Mouse (Mus musculus): ENCODE measurements around the gene Rnd2. TPM values are rescaled to one million over a fixed set of nuclear protein-coding genes. Genes with fewer than 3 reads are reported as not detected.
"Not testable (repeated sequence)": the region's sequence is repeated elsewhere in the genome, so short reads cannot be mapped to it uniquely, and the experiment has no call there.

The Rnd2 gene
- polyA plus RNA-seq, 1 experiment from 2014 or later: 80.5 TPM

GRCm38 (mm10) chr11:101462583-101463440 is 2.0 kb upstream of the Rnd2 start:
- 30% methylated on average over 13 of the region's 13 CpGs for WGBS

GRCm38 (mm10) chr11:101465101-101465868 is 486 bp downstream of the Rnd2 start:
- peak overlapping the region; percentile 93 for H3K27ac ChIP-seq (replicated peaks)
- H3K27me3 ChIP-seq: no peaks in the 10 kb centered on the region
- H3K9ac ChIP-seq: peak overlapping the region; percentile 93
- peak; percentile 42 for ATAC-seq (ENCODE audit: low read depth)
- H3K36me3 ChIP-seq: peaks cover 24% of the 10 kb centered on the region
- peak overlapping the region; percentile 99 for H3K4me3 ChIP-seq
- no peaks in the 10 kb centered on the region for H3K9me3 ChIP-seq
- H3K4me2 ChIP-seq: peak overlapping the region; percentile 86
- H3K4me1 ChIP-seq (replicated peaks): peaks cover 64% of the 10 kb centered on the region
- under 1% methylated on average over 51 of the region's 51 CpGs for WGBS

More at GRCm38 (mm10) chr11:101462583-101463440, 2.0 kb upstream of the Rnd2 start:
- H3K27ac ChIP-seq (replicated peaks): 0 out of 2 replicates have a peak overlapping the region, but pooled peaks have one; percentile 28
- ATAC-seq (ENCODE audit: low read depth): no peak
- H3K36me3 ChIP-seq: peaks cover 48% of the 10 kb centered on the region
- peak overlapping the region; percentile 99 for H3K4me3 ChIP-seq
- no peaks in the 10 kb centered on the region for H3K27me3 ChIP-seq
- no peaks in the 10 kb centered on the region for H3K9me3 ChIP-seq
- H3K4me2 ChIP-seq: peak overlapping the region; percentile 86
- peak overlapping the region; percentile 93 for H3K9ac ChIP-seq
- H3K4me1 ChIP-seq (replicated peaks): peaks cover 49% of the 10 kb centered on the region

GRCm38 (mm10) chr11:101465869-101466551 is 1.2 kb downstream of the Rnd2 start, which contains the start of gene Vat1:
Gene Vat1 (minus strand): TSS chr11:101466230.
- H3K4me3 ChIP-seq: peak within 1 kb of the TSS; percentile 99
- H3K9me3 ChIP-seq: no peaks in the 10 kb centered on the region
- peak within 1 kb of the TSS; percentile 93 for H3K27ac ChIP-seq (replicated peaks)
- WGBS: under 1% methylated on average over 58 of the region's 60 CpGs
- peak; percentile 72 for ATAC-seq (ENCODE audit: low read depth)
- peak within 1 kb of the TSS; percentile 93 for H3K9ac ChIP-seq
- H3K27me3 ChIP-seq: no peaks in the 10 kb centered on the region
- peaks cover 22% of the 10 kb centered on the region for H3K36me3 ChIP-seq
- H3K4me1 ChIP-seq (replicated peaks): peaks cover 71% of the 10 kb centered on the region
- peak within 1 kb of the TSS; percentile 86 for H3K4me2 ChIP-seq

- not testable (repeated sequence) for H3K27me3 ChIP-seq; ATAC-seq (ENCODE audit: low read depth); H3K9me3 ChIP-seq; H3K9ac ChIP-seq; H3K27ac ChIP-seq (replicated peaks)
- Histone ChIP-seq H3K4me3 (peak overlapping the region; percentile 99), H3K4me1 (replicated peaks) (peaks cover 76% of the 10 kb centered on the region), H3K4me2 (peak overlapping the region; percentile 86), H3K36me3 (peaks cover 22% of the 10 kb centered on the region)
- WGBS: 59% methylated on average over 5 of the region's 5 CpGs
These were observed 1.8 kb downstream of the Rnd2 start for GRCm38 (mm10) chr11:101466552-101466950.

- Histone ChIP-seq H3K4me3 (peak overlapping the region; percentile 77), H3K27me3 (no peaks in the 10 kb centered on the region), H3K4me1 (replicated peaks) (peaks cover 80% of the 10 kb centered on the region), H3K4me2 (peak overlapping the region; percentile 73), H3K9me3 (no peaks in the 10 kb centered on the region), H3K27ac (replicated peaks) (peak overlapping the region; percentile 90), H3K9ac (peak overlapping the region; percentile 84), H3K36me3 (peaks cover 17% of the 10 kb centered on the region)
- WGBS: under 1% methylated on average over 54 of the region's 54 CpGs
- peak; percentile 63 for ATAC-seq (ENCODE audit: low read depth)
These were observed 2.9 kb downstream of the Rnd2 start for GRCm38 (mm10) chr11:101467477-101468262.

- WGBS: under 1% methylated on average over 29 of the region's 31 CpGs
These were observed 3.5 kb downstream of the Rnd2 start for GRCm38 (mm10) chr11:101468263-101468688.

GRCm38 (mm10) chr11:101468731-101469130 is 3.9 kb downstream of the Rnd2 start:
- WGBS: 5% methylated on average over 13 of the region's 13 CpGs
- peaks cover 76% of the 10 kb centered on the region for H3K4me1 ChIP-seq (replicated peaks)
- ATAC-seq (ENCODE audit: low read depth): no peak

More at GRCm38 (mm10) chr11:101468263-101468688, 3.5 kb downstream of the Rnd2 start:
- no peaks in the 10 kb centered on the region for H3K9me3 ChIP-seq
- ATAC-seq (ENCODE audit: low read depth): peak; percentile 42
- H3K4me1 ChIP-seq (replicated peaks): peaks cover 80% of the 10 kb centered on the region
- H3K9ac ChIP-seq: peak overlapping the region; percentile 84
- peak overlapping the region; percentile 73 for H3K4me2 ChIP-seq
- peak overlapping the region; percentile 90 for H3K27ac ChIP-seq (replicated peaks)
- peaks cover 17% of the 10 kb centered on the region for H3K36me3 ChIP-seq
- H3K27me3 ChIP-seq: no peaks in the 10 kb centered on the region
- H3K4me3 ChIP-seq: peak overlapping the region; percentile 77

GRCm38 (mm10) chr11:101469155-101469554 is 4.4 kb downstream of the Rnd2 start:
- H3K4me1 ChIP-seq (replicated peaks): peaks cover 73% of the 10 kb centered on the region
- H3K9me3 ChIP-seq: no peaks in the 10 kb centered on the region
- 60% methylated on average over 4 of the region's 4 CpGs for WGBS
- peak overlapping the region; percentile 77 for H3K4me3 ChIP-seq
- peak overlapping the region; percentile 84 for H3K9ac ChIP-seq
- H3K27me3 ChIP-seq: no peaks in the 10 kb centered on the region
- no peak overlapping the region for H3K27ac ChIP-seq (replicated peaks)
- no peak for ATAC-seq (ENCODE audit: low read depth)
- peak overlapping the region; percentile 73 for H3K4me2 ChIP-seq
- H3K36me3 ChIP-seq: peaks cover 17% of the 10 kb centered on the region

More at GRCm38 (mm10) chr11:101468731-101469130, 3.9 kb downstream of the Rnd2 start:
- H3K27ac ChIP-seq (replicated peaks): peak overlapping the region; percentile 90; the same call in 1 of the 2 replicates
- no peaks in the 10 kb centered on the region for H3K9me3 ChIP-seq
- H3K4me2 ChIP-seq: peak overlapping the region; percentile 73
- no peaks in the 10 kb centered on the region for H3K27me3 ChIP-seq
- peaks cover 17% of the 10 kb centered on the region for H3K36me3 ChIP-seq
- H3K9ac ChIP-seq: peak overlapping the region; percentile 84
- H3K4me3 ChIP-seq: peak overlapping the region; percentile 77

- no peak for ATAC-seq (ENCODE audit: low read depth)
- peak overlapping the region; percentile 3 for H3K4me3 ChIP-seq
- 17% methylated on average over 7 of the region's 7 CpGs for WGBS
- H3K4me1 ChIP-seq (replicated peaks): peaks cover 67% of the 10 kb centered on the region
- no peaks in the 10 kb centered on the region for H3K27me3 ChIP-seq
- H3K36me3 ChIP-seq: peaks cover 17% of the 10 kb centered on the region
- no peak overlapping the region; the same call in 1 of the 2 replicates for H3K27ac ChIP-seq (replicated peaks)
- peak overlapping the region; percentile 49; the same call in 1 of the 2 replicates for H3K9ac ChIP-seq
- H3K9me3 ChIP-seq: no peaks in the 10 kb centered on the region
- H3K4me2 ChIP-seq: peak overlapping the region; percentile 41
These were observed 5.4 kb downstream of the Rnd2 start for GRCm38 (mm10) chr11:101470206-101470605.

GRCm38 (mm10) chr11:101471926-101472325 is 7.1 kb downstream of the Rnd2 start:
- H3K27me3 ChIP-seq: no peaks in the 10 kb centered on the region
- peak overlapping the region; percentile 19; the same call in 1 of the 2 replicates for H3K27ac ChIP-seq (replicated peaks)
- H3K4me1 ChIP-seq (replicated peaks): peaks cover 59% of the 10 kb centered on the region
- no peak overlapping the region for H3K9ac ChIP-seq
- H3K4me3 ChIP-seq: no peak overlapping the region
- H3K9me3 ChIP-seq: no peaks in the 10 kb centered on the region
- WGBS: 60% methylated on average over 3 of the region's 3 CpGs
- no peak for ATAC-seq (ENCODE audit: low read depth)
- peaks cover 17% of the 10 kb centered on the region for H3K36me3 ChIP-seq
- no peak overlapping the region for H3K4me2 ChIP-seq

GRCm38 (mm10) chr11:101472336-101472735 is 7.5 kb downstream of the Rnd2 start:
- 47% methylated on average over 7 of the region's 7 CpGs for WGBS
- Histone ChIP-seq H3K36me3 (peaks cover 17% of the 10 kb centered on the region), H3K4me1 (replicated peaks) (peaks cover 59% of the 10 kb centered on the region), H3K4me2 (no peak overlapping the region), H3K9me3 (no peaks in the 10 kb centered on the region), H3K4me3 (no peak overlapping the region), H3K9ac (no peak overlapping the region), H3K27ac (replicated peaks) (peak overlapping the region; percentile 19; the same call in 1 of the 2 replicates), H3K27me3 (no peaks in the 10 kb centered on the region)
- no peak for ATAC-seq (ENCODE audit: low read depth)
